22 mouse cellular contexts compared by ENCODE assay signal in genomic region chr3:147180711-147181110, GRCm38 (mm10).
A peak's percentile ranks its signal among the peaks of the same experiment; 100 is the strongest.
DNase-seq lines count a peak whose midpoint lies in the region; ATAC-seq and TF ChIP-seq lines count a peak whose summit lies in the region.
"Had no signal": no experiment of that assay in that cellular context is flagged by ENCODE, and none has a peak within 500 bp of the region (broad histone marks: within the 10 kb centered on the region; RNA-seq: fewer than 3 reads in every experiment).

No protein-coding gene starts in this region.

- 59% methylated on average over 4 of the region's 4 CpGs for WGBS in forebrain, embryonic 10.5 days
- 65% methylated on average over 4 of the region's 4 CpGs for WGBS in forebrain, postnatal 0 days
- WGBS in forebrain, embryonic 15.5 days = 56% methylated on average over 4 of the region's 4 CpGs
- 40% methylated on average over 4 of the region's 4 CpGs for WGBS in midbrain, embryonic 14.5 days
- WGBS in heart, adult 2 months = 63% methylated on average over 4 of the region's 4 CpGs

- intact Hi-C loops in heart, adult 2 months (cut with DNase I) = no loop called here

- no peak for TF ChIP-seq POLR2A in heart, adult 2 months (IDR thresholded peaks at IDR 0.05; ENCODE audit: insufficient read depth, low read depth, low read length)

- peaks cover 46% of the 10 kb centered on the region for H3K27me3 ChIP-seq in forebrain, embryonic 10.5 days (ENCODE audit: poor library complexity, severe bottlenecking)
- no peaks in the 10 kb centered on the region for H3K27me3 ChIP-seq in forebrain, postnatal 0 days (ENCODE audit: insufficient read depth, low read length)
- H3K27me3 ChIP-seq in forebrain, embryonic 15.5 days = no peaks in the 10 kb centered on the region
- H3K27me3 ChIP-seq in midbrain, embryonic 14.5 days (ENCODE audit: control insufficient read depth, insufficient read depth, low read length) = no peaks in the 10 kb centered on the region
- H3K27me3 ChIP-seq in heart, adult 2 months (ENCODE audit: control insufficient read depth, insufficient read depth, low read length) = no peaks in the 10 kb centered on the region
- H3K27me3 ChIP-seq: neural tube, embryonic 12.5 days had no signal

- H3K9ac ChIP-seq in forebrain, postnatal 0 days = no peak overlapping the region
- no peak overlapping the region for H3K9ac ChIP-seq in forebrain, embryonic 15.5 days (replicated peaks)
- H3K9ac ChIP-seq in midbrain, embryonic 14.5 days (replicated peaks; ENCODE audit: low read length) = no peak overlapping the region
- no peak overlapping the region for H3K9ac ChIP-seq in heart, adult 2 months (ENCODE audit: low read depth, low read length)
- H3K9ac ChIP-seq: liver, embryonic 14.5 days; lung, embryonic 15.5 days had no signal

- H3K4me1 ChIP-seq in forebrain, embryonic 10.5 days = peaks cover 40% of the 10 kb centered on the region
- peaks cover 17% of the 10 kb centered on the region; the same call in 1 of the 2 replicates for H3K4me1 ChIP-seq in forebrain, postnatal 0 days (ENCODE audit: insufficient read depth)
- peaks cover 45% of the 10 kb centered on the region for H3K4me1 ChIP-seq in forebrain, embryonic 15.5 days
- peaks cover 32% of the 10 kb centered on the region for H3K4me1 ChIP-seq in midbrain, embryonic 14.5 days (ENCODE audit: control insufficient read depth, insufficient read depth, low read length)
- H3K4me1 ChIP-seq in heart, adult 2 months (ENCODE audit: control insufficient read depth, insufficient read depth, low read length) = no peaks in the 10 kb centered on the region

- no peaks in the 10 kb centered on the region for H3K36me3 ChIP-seq in forebrain, embryonic 10.5 days (replicated peaks)
- no peaks in the 10 kb centered on the region for H3K36me3 ChIP-seq in forebrain, postnatal 0 days (ENCODE audit: insufficient read depth)
- no peaks in the 10 kb centered on the region for H3K36me3 ChIP-seq in forebrain, embryonic 15.5 days
- no peaks in the 10 kb centered on the region for H3K36me3 ChIP-seq in midbrain, embryonic 14.5 days (ENCODE audit: control insufficient read depth, insufficient read depth, low read length)
- H3K36me3 ChIP-seq in heart, adult 2 months (ENCODE audit: control insufficient read depth, insufficient read depth, low read length) = no peaks in the 10 kb centered on the region
- H3K36me3 ChIP-seq: G1E; lung, embryonic 15.5 days; neural tube, embryonic 12.5 days had no signal

- no peak for TF ChIP-seq CTCF in forebrain, postnatal 0 days (IDR thresholded peaks at IDR 0.05; ENCODE audit: low read depth)
- no peak for TF ChIP-seq CTCF in heart, adult 2 months (IDR thresholded peaks at IDR 0.05)

- DNase-seq in forebrain, embryonic 10.5 days (ENCODE audit: extremely low spot score, low spot score) = no peak
- no peak for DNase-seq in forebrain, postnatal 0 days
- DNase-seq in R1 (ENCODE audit: low read depth, low spot score) (peak; percentile 14), adipocyte (ENCODE audit: low spot score) (no peak)
- DNase-seq in midbrain, embryonic 14.5 days = peak; percentile 23
- no peak for DNase-seq in kidney, adult 8-10 months
- no peak for DNase-seq in heart, adult 2 months
- DNase-seq: adrenal gland, postnatal 25 days; cerebellum, adult 18-20 months; cerebellum, postnatal 25 days; gastrocnemius, postnatal 14 days; heart, adult 18-20 months; spleen, adult 18-20 months; thymus, postnatal 4 days had no signal

- peak overlapping the region; percentile 84 for H3K27ac ChIP-seq in forebrain, embryonic 10.5 days
- H3K27ac ChIP-seq in forebrain, postnatal 0 days (ENCODE audit: low read depth, low read length) = no peak overlapping the region
- H3K27ac ChIP-seq in forebrain, embryonic 15.5 days (replicated peaks) = peak overlapping the region; percentile 67
- peak overlapping the region; percentile 80 for H3K27ac ChIP-seq in midbrain, embryonic 14.5 days (replicated peaks; ENCODE audit: low read depth, low read length)
- no peak overlapping the region for H3K27ac ChIP-seq in heart, adult 2 months
- H3K27ac ChIP-seq: liver, embryonic 14.5 days; lung, embryonic 15.5 days; macrophage had no signal

- no peaks in the 10 kb centered on the region for H3K9me3 ChIP-seq in forebrain, embryonic 10.5 days
- no peaks in the 10 kb centered on the region for H3K9me3 ChIP-seq in forebrain, postnatal 0 days (ENCODE audit: low read length)
- H3K9me3 ChIP-seq in forebrain, embryonic 15.5 days = no peaks in the 10 kb centered on the region
- H3K9me3 ChIP-seq in midbrain, embryonic 14.5 days (ENCODE audit: control insufficient read depth, low read length) = no peaks in the 10 kb centered on the region
- H3K9me3 ChIP-seq: lung, embryonic 15.5 days; neural tube, embryonic 12.5 days had no signal

- TF ChIP-seq EP300 in heart, adult 2 months (IDR thresholded peaks at IDR 0.05; ENCODE audit: insufficient read depth, low read depth, low read length) = no peak

- no peaks in the 10 kb centered on the region for H3K79me2 ChIP-seq in heart, adult 2 months (replicated peaks; ENCODE audit: control insufficient read depth, insufficient read depth, low read length)

- H3K4me2 ChIP-seq in forebrain, postnatal 0 days (ENCODE audit: low read depth) = no peak overlapping the region
- no peak overlapping the region for H3K4me2 ChIP-seq in forebrain, embryonic 15.5 days (replicated peaks)
- H3K4me2 ChIP-seq in midbrain, embryonic 14.5 days (ENCODE audit: low read length) = no peak overlapping the region

- no peak for ATAC-seq in forebrain, postnatal 0 days
- ATAC-seq in forebrain, embryonic 15.5 days (replicated peaks) = no peak
- no peak for ATAC-seq in midbrain, embryonic 14.5 days (ENCODE audit: low FRiP score, low TSS enrichment)
- ATAC-seq: CD4-positive, CD25-positive, alpha-beta regulatory T cell, adult 4 months; intestine, embryonic 16.5 days had no signal

- no peak overlapping the region for H3K4me3 ChIP-seq in forebrain, embryonic 10.5 days
- no peak overlapping the region for H3K4me3 ChIP-seq in forebrain, postnatal 0 days (ENCODE audit: low read depth, low read length)
- H3K4me3 ChIP-seq in forebrain, embryonic 15.5 days = no peak overlapping the region
- H3K4me3 ChIP-seq in midbrain, embryonic 14.5 days (replicated peaks; ENCODE audit: low read depth, low read length) = no peak overlapping the region
- H3K4me3 ChIP-seq in heart, adult 2 months = no peak overlapping the region
- H3K4me3 ChIP-seq: lung, embryonic 15.5 days; neural tube, embryonic 12.5 days had no signal

Comparison
In these comparisons a context has a peak if more than half of its experiments do, and no peak if none do; other contexts are left out.
1. H3K27ac ChIP-seq: peak in forebrain, embryonic 10.5 days (single experiment), forebrain, embryonic 15.5 days (single experiment) and midbrain, embryonic 14.5 days (single experiment); none in forebrain, postnatal 0 days (single experiment) and heart, adult 2 months (single experiment).
2. DNase-seq: peak in R1 (single experiment) and midbrain, embryonic 14.5 days (single experiment); none in forebrain, embryonic 10.5 days (single experiment), forebrain, postnatal 0 days (single experiment), kidney, adult 8-10 months (0 of 2), adipocyte (single experiment) and heart, adult 2 months (0 of 2).